Comparison of ENCODE assay signal across 17 mouse cellular contexts in genomic region chr2:11044727-11045274, GRCm38 (mm10).
DNase-seq lines count a peak whose midpoint lies in the region; ATAC-seq and TF ChIP-seq lines count a peak whose summit lies in the region.
"Had no signal": no experiment of that assay in that cellular context is flagged by ENCODE, and none has a peak within 500 bp of the region (broad histone marks: within the 10 kb centered on the region; RNA-seq: fewer than 3 reads in every experiment).

No protein-coding gene starts in this region.

- 0 out of 2 replicates have a peak, but pooled peaks cover 3% of the 10 kb centered on the region for H3K9me3 ChIP-seq in forebrain, embryonic 12.5 days
- H3K9me3 ChIP-seq in forebrain, embryonic 16.5 days (ENCODE audit: control insufficient read depth, low read length) = no peaks in the 10 kb centered on the region
- no peaks in the 10 kb centered on the region for H3K9me3 ChIP-seq in lung, postnatal 0 days (ENCODE audit: low read length)
- no peaks in the 10 kb centered on the region for H3K9me3 ChIP-seq in kidney, embryonic 14.5 days (ENCODE audit: control insufficient read depth, low read length)
- H3K9me3 ChIP-seq: embryonic facial prominence, embryonic 13.5 days; heart, embryonic 12.5 days; hindbrain, embryonic 10.5 days; hindbrain, embryonic 15.5 days had no signal

- H3K27ac ChIP-seq in forebrain, embryonic 12.5 days = no peak overlapping the region
- no peak overlapping the region for H3K27ac ChIP-seq in forebrain, embryonic 16.5 days (ENCODE audit: low read length)
- no peak overlapping the region for H3K27ac ChIP-seq in lung, postnatal 0 days (ENCODE audit: low read length)
- no peak overlapping the region for H3K27ac ChIP-seq in kidney, embryonic 14.5 days (ENCODE audit: low read depth, low read length)
- H3K27ac ChIP-seq: embryonic facial prominence, embryonic 13.5 days; hindbrain, embryonic 10.5 days; hindbrain, embryonic 15.5 days had no signal

- H3K27me3 ChIP-seq in forebrain, embryonic 12.5 days = no peaks in the 10 kb centered on the region
- H3K27me3 ChIP-seq in forebrain, embryonic 16.5 days (replicated peaks; ENCODE audit: control insufficient read depth, insufficient read depth, low read length) = no peaks in the 10 kb centered on the region; the same call in 1 of the 2 replicates
- H3K27me3 ChIP-seq in lung, postnatal 0 days (replicated peaks; ENCODE audit: insufficient read depth, low read length) = no peaks in the 10 kb centered on the region
- H3K27me3 ChIP-seq in kidney, embryonic 14.5 days (ENCODE audit: control insufficient read depth, insufficient read depth, low read length) = no peaks in the 10 kb centered on the region
- H3K27me3 ChIP-seq: embryonic facial prominence, embryonic 13.5 days; heart, embryonic 12.5 days; hindbrain, embryonic 15.5 days had no signal

- no peak overlapping the region for H3K9ac ChIP-seq in forebrain, embryonic 12.5 days
- no peak overlapping the region for H3K9ac ChIP-seq in forebrain, embryonic 16.5 days (replicated peaks; ENCODE audit: low read depth, low read length)
- H3K9ac ChIP-seq in lung, postnatal 0 days (replicated peaks; ENCODE audit: low read depth) = no peak overlapping the region
- no peak overlapping the region for H3K9ac ChIP-seq in kidney, embryonic 14.5 days (ENCODE audit: low read depth, low read length)
- H3K9ac ChIP-seq: embryonic facial prominence, embryonic 13.5 days; heart, embryonic 12.5 days; hindbrain, embryonic 15.5 days had no signal

- intact Hi-C loops in gastrocnemius, postnatal 36 days (cut with DNase I) = no loop called here

- TF ChIP-seq EP300 in lung, postnatal 0 days (IDR thresholded peaks at IDR 0.05) = no peak

- no peak overlapping the region for H3K4me2 ChIP-seq in forebrain, embryonic 12.5 days
- H3K4me2 ChIP-seq in forebrain, embryonic 16.5 days (ENCODE audit: low read length) = no peak overlapping the region
- no peak overlapping the region for H3K4me2 ChIP-seq in lung, postnatal 0 days (replicated peaks; ENCODE audit: low read depth, low read length)
- H3K4me2 ChIP-seq in kidney, embryonic 14.5 days (replicated peaks; ENCODE audit: low read depth, low read length) = no peak overlapping the region
- H3K4me2 ChIP-seq: embryonic facial prominence, embryonic 13.5 days; heart, embryonic 12.5 days; hindbrain, embryonic 15.5 days had no signal

- DNase-seq in retina, postnatal 1 day = peak; percentile 63
- DNase-seq in retina, embryonic 14.5 days (ENCODE audit: low spot score) = no peak
- DNase-seq in gastrocnemius, postnatal 36 days = no peak
- no peak for DNase-seq in lung, postnatal 0 days (ENCODE audit: low spot score)
- DNase-seq: adrenal gland, postnatal 10 days; cerebellum, adult 18-20 months; cerebellum, adult 9-11 months; cerebellum, postnatal 36 days; gastrocnemius, postnatal 10 days had no signal

- TF ChIP-seq CTCF in lung, postnatal 0 days (IDR thresholded peaks at IDR 0.05) = no peak

- H3K4me1 ChIP-seq in forebrain, embryonic 12.5 days = no peaks in the 10 kb centered on the region
- H3K4me1 ChIP-seq in forebrain, embryonic 16.5 days (replicated peaks; ENCODE audit: control insufficient read depth, insufficient read depth, low read length) = no peaks in the 10 kb centered on the region
- H3K4me1 ChIP-seq in lung, postnatal 0 days (ENCODE audit: insufficient read depth, low read depth, low read length) = no peaks in the 10 kb centered on the region
- H3K4me1 ChIP-seq in kidney, embryonic 14.5 days (ENCODE audit: control insufficient read depth, insufficient read depth, low read length) = no peaks in the 10 kb centered on the region
- H3K4me1 ChIP-seq: embryonic facial prominence, embryonic 13.5 days; heart, embryonic 12.5 days; hindbrain, embryonic 10.5 days; hindbrain, embryonic 15.5 days had no signal

- H3K36me3 ChIP-seq in forebrain, embryonic 12.5 days (replicated peaks) = no peaks in the 10 kb centered on the region
- H3K36me3 ChIP-seq in forebrain, embryonic 16.5 days (ENCODE audit: control insufficient read depth, insufficient read depth) = no peaks in the 10 kb centered on the region
- no peaks in the 10 kb centered on the region for H3K36me3 ChIP-seq in lung, postnatal 0 days (ENCODE audit: insufficient read depth, low read length)
- H3K36me3 ChIP-seq in kidney, embryonic 14.5 days (ENCODE audit: control insufficient read depth, insufficient read depth, low read length) = no peaks in the 10 kb centered on the region
- H3K36me3 ChIP-seq: embryonic facial prominence, embryonic 13.5 days; heart, embryonic 12.5 days; hindbrain, embryonic 10.5 days; hindbrain, embryonic 15.5 days had no signal

- 43% methylated on average over 3 of the region's 3 CpGs for WGBS in forebrain, embryonic 12.5 days
- 7% methylated on average over 3 of the region's 3 CpGs for WGBS in forebrain, embryonic 16.5 days
- 84% methylated on average over 3 of the region's 3 CpGs for WGBS in lung, postnatal 0 days
- 83% methylated on average over 3 of the region's 3 CpGs for WGBS in kidney, embryonic 14.5 days

- no peak overlapping the region for H3K4me3 ChIP-seq in forebrain, embryonic 12.5 days (replicated peaks)
- H3K4me3 ChIP-seq in forebrain, embryonic 16.5 days (replicated peaks; ENCODE audit: low read length) = no peak overlapping the region
- H3K4me3 ChIP-seq in lung, postnatal 0 days (ENCODE audit: low read depth, low read length) = no peak overlapping the region
- no peak overlapping the region for H3K4me3 ChIP-seq in kidney, embryonic 14.5 days (ENCODE audit: low read length)
- H3K4me3 ChIP-seq: embryonic facial prominence, embryonic 13.5 days; heart, embryonic 12.5 days; hindbrain, embryonic 10.5 days; hindbrain, embryonic 15.5 days had no signal

- ATAC-seq in forebrain, embryonic 12.5 days (ENCODE audit: low FRiP score) = peak; percentile 83; the same call in 1 of the 2 replicates
- ATAC-seq in forebrain, embryonic 16.5 days = peak; percentile 89
- no peak for ATAC-seq in lung, postnatal 0 days
- ATAC-seq in kidney, embryonic 14.5 days (ENCODE audit: low FRiP score, low TSS enrichment) = no peak
- ATAC-seq: intestine, embryonic 16.5 days had no signal

Comparison
In these comparisons a context has a peak if more than half of its experiments do, and no peak if none do; other contexts are left out.
1. ATAC-seq: peak in forebrain, embryonic 12.5 days (single experiment) and forebrain, embryonic 16.5 days (single experiment); none in lung, postnatal 0 days (single experiment) and kidney, embryonic 14.5 days (single experiment).